In genomic region chr12:25725774-25726173, GRCm38 (mm10) we compare ENCODE assay signal across 26 mouse cellular contexts.
A peak's percentile ranks its signal among the peaks of the same experiment; 100 is the strongest.
DNase-seq lines count a peak whose midpoint lies in the region; ATAC-seq and TF ChIP-seq lines count a peak whose summit lies in the region.
"Had no signal": no experiment of that assay in that cellular context is flagged by ENCODE, and none has a peak within 500 bp of the region (broad histone marks: within the 10 kb centered on the region; RNA-seq: fewer than 3 reads in every experiment).

No protein-coding gene starts in this region.

- no peak for ATAC-seq in heart, embryonic 11.5 days (replicated peaks; ENCODE audit: insufficient number of reproducible peaks, low FRiP score, low TSS enrichment)
- ATAC-seq in lung, embryonic 14.5 days (ENCODE audit: insufficient read depth), result peak; percentile 69
- no peak for ATAC-seq in neural tube, embryonic 15.5 days (ENCODE audit: low FRiP score)
- no peak for ATAC-seq in hindbrain, embryonic 13.5 days (ENCODE audit: low FRiP score)
- ATAC-seq: forebrain, embryonic 13.5 days; inflammation-experienced regulatory T-cells, adult 6 months; midbrain, embryonic 15.5 days had no signal

- H3K4me1 ChIP-seq in heart, embryonic 11.5 days (ENCODE audit: control insufficient read depth, insufficient read depth, low read length), result no peaks in the 10 kb centered on the region
- H3K4me1 ChIP-seq in lung, embryonic 14.5 days (ENCODE audit: insufficient read depth), result no peaks in the 10 kb centered on the region
- H3K4me1 ChIP-seq in neural tube, embryonic 15.5 days, result no peaks in the 10 kb centered on the region
- no peaks in the 10 kb centered on the region for H3K4me1 ChIP-seq in hindbrain, embryonic 13.5 days (replicated peaks)
- H3K4me1 ChIP-seq: forebrain, embryonic 13.5 days; hindbrain, embryonic 15.5 days; midbrain, embryonic 10.5 days; midbrain, embryonic 15.5 days; neural tube, embryonic 12.5 days had no signal

- no peak for TF ChIP-seq CTCF in lung, embryonic 14.5 days (IDR thresholded peaks at IDR 0.05; ENCODE audit: low read depth)

- H3K27ac ChIP-seq in heart, embryonic 11.5 days (ENCODE audit: low read depth, low read length), result no peak overlapping the region
- H3K27ac ChIP-seq in lung, embryonic 14.5 days (ENCODE audit: low read depth), result no peak overlapping the region
- no peak overlapping the region for H3K27ac ChIP-seq in neural tube, embryonic 15.5 days (replicated peaks)
- no peak overlapping the region for H3K27ac ChIP-seq in hindbrain, embryonic 13.5 days
- H3K27ac ChIP-seq: forebrain, embryonic 13.5 days; hindbrain, embryonic 15.5 days; liver, embryonic 14.5 days; midbrain, embryonic 10.5 days; midbrain, embryonic 15.5 days; neural tube, embryonic 12.5 days; stomach, postnatal 0 days had no signal

- DNase-seq in heart, adult 11 months, result peak; percentile 91
- DNase-seq in lung, embryonic 14.5 days, result peak; percentile 70
- DNase-seq in lung, postnatal 36 days, result no peak
- DNase-seq in neural tube, embryonic 10.5 days (ENCODE audit: extremely low spot score, low spot score), result peak; percentile 23
- DNase-seq: adrenal gland, adult 8-10 months; cerebellum, adult 9-10 months; gastrocnemius, postnatal 10 days; kidney, adult 11 months; kidney, postnatal 14 days; layer of hippocampus, adult 9-11 months; liver; right cerebral cortex, postnatal 4 days; thymus, adult 18-20 months; thymus, postnatal 25 days had no signal

- 41% methylated on average over 2 of the region's 2 CpGs for WGBS in heart, embryonic 11.5 days (ENCODE audit: insufficient replicate concordance)
- WGBS in lung, embryonic 14.5 days, result 18% methylated on average over 2 of the region's 2 CpGs
- 68% methylated on average over 2 of the region's 2 CpGs for WGBS in neural tube, embryonic 15.5 days
- 46% methylated on average over 2 of the region's 2 CpGs for WGBS in hindbrain, embryonic 13.5 days

- no peak overlapping the region for H3K4me2 ChIP-seq in heart, embryonic 11.5 days
- H3K4me2 ChIP-seq in lung, embryonic 14.5 days, result no peak overlapping the region
- no peak overlapping the region for H3K4me2 ChIP-seq in neural tube, embryonic 15.5 days
- no peak overlapping the region for H3K4me2 ChIP-seq in hindbrain, embryonic 13.5 days
- H3K4me2 ChIP-seq: forebrain, embryonic 13.5 days; hindbrain, embryonic 15.5 days; midbrain, embryonic 15.5 days; neural tube, embryonic 12.5 days had no signal

- no peaks in the 10 kb centered on the region for H3K27me3 ChIP-seq in heart, embryonic 11.5 days (ENCODE audit: control insufficient read depth, insufficient read depth, low read length)
- H3K27me3 ChIP-seq in lung, embryonic 14.5 days (ENCODE audit: insufficient read depth, low read length), result no peaks in the 10 kb centered on the region
- no peaks in the 10 kb centered on the region for H3K27me3 ChIP-seq in neural tube, embryonic 15.5 days (replicated peaks)
- H3K27me3 ChIP-seq in hindbrain, embryonic 13.5 days, result no peaks in the 10 kb centered on the region
- H3K27me3 ChIP-seq: forebrain, embryonic 13.5 days; hindbrain, embryonic 15.5 days; midbrain, embryonic 15.5 days; neural tube, embryonic 12.5 days had no signal

- no peaks in the 10 kb centered on the region for H3K9me3 ChIP-seq in heart, embryonic 11.5 days (replicated peaks; ENCODE audit: control insufficient read depth, low read length)
- no peaks in the 10 kb centered on the region for H3K9me3 ChIP-seq in lung, embryonic 14.5 days (ENCODE audit: low read depth, low read length)
- no peaks in the 10 kb centered on the region for H3K9me3 ChIP-seq in neural tube, embryonic 15.5 days (replicated peaks)
- no peaks in the 10 kb centered on the region for H3K9me3 ChIP-seq in hindbrain, embryonic 13.5 days
- H3K9me3 ChIP-seq: forebrain, embryonic 13.5 days; hindbrain, embryonic 15.5 days; midbrain, embryonic 10.5 days; midbrain, embryonic 15.5 days; neural tube, embryonic 12.5 days had no signal

- H3K36me3 ChIP-seq in heart, embryonic 11.5 days (ENCODE audit: control insufficient read depth, insufficient read depth, low read length), result no peaks in the 10 kb centered on the region
- no peaks in the 10 kb centered on the region for H3K36me3 ChIP-seq in lung, embryonic 14.5 days (ENCODE audit: insufficient read depth)
- H3K36me3 ChIP-seq in neural tube, embryonic 15.5 days, result no peaks in the 10 kb centered on the region
- no peaks in the 10 kb centered on the region for H3K36me3 ChIP-seq in hindbrain, embryonic 13.5 days
- H3K36me3 ChIP-seq: G1E; hindbrain, embryonic 15.5 days; midbrain, embryonic 10.5 days; midbrain, embryonic 15.5 days; neural tube, embryonic 12.5 days had no signal

- no peak overlapping the region for H3K9ac ChIP-seq in heart, embryonic 11.5 days (ENCODE audit: low read depth, low read length)
- no peak overlapping the region for H3K9ac ChIP-seq in lung, embryonic 14.5 days
- H3K9ac ChIP-seq in neural tube, embryonic 15.5 days (replicated peaks), result no peak overlapping the region
- no peak overlapping the region for H3K9ac ChIP-seq in hindbrain, embryonic 13.5 days
- H3K9ac ChIP-seq: forebrain, embryonic 13.5 days; hindbrain, embryonic 15.5 days; liver, embryonic 14.5 days; midbrain, embryonic 15.5 days; neural tube, embryonic 12.5 days had no signal

- H3K4me3 ChIP-seq in heart, embryonic 11.5 days (ENCODE audit: low read depth, low read length), result no peak overlapping the region
- no peak overlapping the region for H3K4me3 ChIP-seq in lung, embryonic 14.5 days (ENCODE audit: low read depth, low read length)
- no peak overlapping the region for H3K4me3 ChIP-seq in neural tube, embryonic 15.5 days (replicated peaks)
- H3K4me3 ChIP-seq in hindbrain, embryonic 13.5 days, result no peak overlapping the region
- H3K4me3 ChIP-seq: forebrain, embryonic 13.5 days; hindbrain, embryonic 15.5 days; midbrain, embryonic 10.5 days; midbrain, embryonic 15.5 days; neural tube, embryonic 12.5 days had no signal
